Mouse (Mus musculus) ES-E14 (cell line): ENCODE data around the gene Nfatc2.

Experiments
- HCFC1 ChIP-seq: IDR thresholded peaks from 2 replicates; pipeline ENCODE4 v1.6.1; 2012; ENCODE audit warnings: low read length, inconsistent platforms, borderline replicate concordance; ENCODE audit not compliant: insufficient read depth
- MAFK ChIP-seq: IDR thresholded peaks from 2 replicates; pipeline ENCODE4 v1.6.1; 2014; ENCODE audit warnings: mild to moderate bottlenecking, low read depth, low read length, inconsistent platforms; ENCODE audit not compliant: insufficient read depth
- ZC3H11A ChIP-seq: IDR thresholded peaks from 2 replicates; pipeline ENCODE4 v1.6.1; 2012; ENCODE audit warnings: low read depth, mild to moderate bottlenecking, inconsistent platforms, low read length, borderline replicate concordance

- TF ChIP-seq HCFC1 = no peak
- no peak for TF ChIP-seq MAFK
- no peak for TF ChIP-seq ZC3H11A
Measured at GRCm38 (mm10) chr2:168491791-168492190, 109.7 kb downstream of the Nfatc2 start.
